Mouse (Mus musculus) stomach, embryonic 15.5 days (tissue): ENCODE measurements at regions not wholly inside any gene's neighbourhood (a gene's known extent, or its start where the extent isn't known, plus 50 kb on each side); places are given as distances from the start of the nearest gene placed in this dataset.
"Not testable (repeated sequence)": the region's sequence is repeated elsewhere in the genome, so short reads cannot be mapped to it uniquely, and the experiment has no call there.

Experiments used
- ATAC-seq: fragments of 200-750 bp; cut with Nextera tagmentation; 2 replicates; pipeline ENCODE4 v1.8.0; 2017; ENCODE audit warnings: low read depth, moderate number of reproducible peaks, moderate TSS enrichment; ENCODE audit not compliant: insufficient read depth, low FRiP score
- H3K27ac ChIP-seq: fragments of 300-500 bp; sonication (generic); 2 replicates; pipeline ENCODE4 v1.5.1; 2015; ENCODE audit warnings: mild to moderate bottlenecking, inconsistent platforms
- H3K27me3 ChIP-seq: fragments of 300-500 bp; sonication (generic); replicated peaks from 2 replicates; pipeline ENCODE4 v1.6.1; 2015; ENCODE audit warnings: inconsistent platforms
- H3K36me3 ChIP-seq: fragments of 300-500 bp; sonication (generic); 2 replicates; pipeline ENCODE4 v1.6.1; 2015; ENCODE audit warnings: inconsistent platforms
- H3K4me1 ChIP-seq: fragments of 300-500 bp; sonication (generic); 2 replicates; pipeline ENCODE4 v1.6.1; 2015; ENCODE audit warnings: inconsistent platforms
- H3K4me2 ChIP-seq: fragments of 300-500 bp; sonication (generic); 2 replicates; pipeline ENCODE4 v1.6.1; 2015; ENCODE audit warnings: mild to moderate bottlenecking, inconsistent platforms
- H3K4me3 ChIP-seq: fragments of 300-500 bp; sonication (generic); replicated peaks from 2 replicates; pipeline ENCODE4 v1.5.1; 2015; ENCODE audit warnings: inconsistent platforms
- H3K9ac ChIP-seq: fragments of 300-500 bp; sonication (generic); 2 replicates; pipeline ENCODE4 v1.6.1; 2015; ENCODE audit warnings: inconsistent platforms
- H3K9me3 ChIP-seq: fragments of 300-500 bp; sonication (generic); 2 replicates; pipeline ENCODE4 v1.6.1; 2016; ENCODE audit warnings: inconsistent platforms
- WGBS: fragments of 180-500 bp; shearing (Covaris S2); methylation state at CpG from one replicate; pipeline ENCODE4 v1.1.7; 2015; 5-methylcytosine and 5-hydroxymethylcytosine counted together

DNA sequence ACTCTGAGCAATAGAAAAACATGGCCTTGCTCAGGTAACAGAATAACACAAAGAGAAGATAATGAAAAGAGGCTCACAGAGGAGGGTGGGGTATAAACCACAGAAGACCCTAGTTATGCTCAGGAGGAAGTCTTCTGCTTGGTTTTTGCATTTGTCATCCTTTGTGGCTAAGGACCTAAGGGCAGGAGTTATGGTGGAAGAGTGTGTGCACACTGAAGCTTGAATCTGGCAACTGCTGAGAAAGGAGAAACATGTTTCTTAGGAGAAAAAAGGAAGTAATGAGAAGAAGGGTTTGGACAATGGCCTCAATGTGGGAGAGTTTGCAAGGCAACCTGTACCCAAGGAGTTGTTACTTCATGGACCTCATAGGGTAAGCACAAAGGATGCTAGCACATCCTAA, 106.8 kb upstream of the Nyap2 start:
- Histone ChIP-seq H3K4me3 (no peak overlapping the region), H3K4me2 (no peak overlapping the region), H3K4me1 (no peaks in the 10 kb centered on the region), H3K9me3 (no peaks in the 10 kb centered on the region), H3K27ac (no peak overlapping the region), H3K9ac (no peak overlapping the region), H3K36me3 (no peaks in the 10 kb centered on the region), H3K27me3 (no peaks in the 10 kb centered on the region)
- no peak for ATAC-seq

DNA sequence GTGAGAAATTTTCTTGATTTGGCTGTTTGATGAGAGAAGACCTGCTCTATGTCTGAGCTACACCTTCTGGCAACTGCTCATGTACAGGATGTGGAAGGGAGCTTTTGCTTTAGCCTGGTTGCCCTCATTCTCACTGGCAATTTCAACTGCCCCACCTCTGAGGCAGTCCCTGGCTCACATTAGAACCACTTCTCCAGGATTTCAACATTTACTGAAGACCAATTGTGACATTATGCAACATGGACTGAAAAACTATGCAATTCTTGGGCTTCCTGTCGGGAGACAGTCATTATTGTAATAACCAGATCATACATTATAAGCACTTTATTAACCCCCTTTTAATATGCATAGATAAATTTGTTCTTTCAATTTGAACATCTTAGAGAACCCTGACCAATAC, 107.6 kb upstream of the Nyap2 start:
- ATAC-seq: no peak
- WGBS: 70% methylated on average over 1 of the region's 1 CpGs
- H3K27ac ChIP-seq: no peak overlapping the region

DNA sequence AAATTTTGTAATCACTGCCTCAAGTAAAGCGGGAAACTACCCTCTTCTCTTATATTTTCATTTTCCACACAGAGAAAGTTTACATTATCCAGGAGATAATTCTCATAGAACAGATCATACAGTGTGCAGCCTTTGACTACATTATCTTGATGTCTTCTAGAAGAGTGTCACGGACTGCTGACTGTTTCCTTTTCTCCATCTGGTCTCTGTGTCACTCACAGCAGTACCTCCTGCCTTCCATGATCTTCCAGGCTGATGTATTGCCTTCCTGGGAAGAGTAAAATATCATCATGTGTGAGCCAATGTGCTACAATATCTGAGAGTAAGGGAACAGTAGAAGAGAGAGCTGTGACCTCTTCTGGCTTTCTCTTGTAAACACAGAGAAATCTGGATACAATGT, 111.0 kb upstream of the Nyap2 start:
- Histone ChIP-seq H3K4me1 (no peaks in the 10 kb centered on the region), H3K4me2 (no peak overlapping the region), H3K4me3 (no peak overlapping the region), H3K9me3 (no peaks in the 10 kb centered on the region), H3K36me3 (no peaks in the 10 kb centered on the region), H3K27ac (no peak overlapping the region), H3K9ac (no peak overlapping the region), H3K27me3 (no peaks in the 10 kb centered on the region)
- no peak for ATAC-seq
- WGBS: 62% methylated on average over 2 of the region's 2 CpGs

More for the DNA sequence above, 107.6 kb upstream of the Nyap2 start:
- H3K4me1 ChIP-seq: no peaks in the 10 kb centered on the region
- H3K9ac ChIP-seq: no peak overlapping the region
- H3K4me3 ChIP-seq: no peak overlapping the region
- H3K27me3 ChIP-seq: no peaks in the 10 kb centered on the region
- no peaks in the 10 kb centered on the region for H3K9me3 ChIP-seq
- H3K36me3 ChIP-seq: no peaks in the 10 kb centered on the region
- no peak overlapping the region for H3K4me2 ChIP-seq

DNA sequence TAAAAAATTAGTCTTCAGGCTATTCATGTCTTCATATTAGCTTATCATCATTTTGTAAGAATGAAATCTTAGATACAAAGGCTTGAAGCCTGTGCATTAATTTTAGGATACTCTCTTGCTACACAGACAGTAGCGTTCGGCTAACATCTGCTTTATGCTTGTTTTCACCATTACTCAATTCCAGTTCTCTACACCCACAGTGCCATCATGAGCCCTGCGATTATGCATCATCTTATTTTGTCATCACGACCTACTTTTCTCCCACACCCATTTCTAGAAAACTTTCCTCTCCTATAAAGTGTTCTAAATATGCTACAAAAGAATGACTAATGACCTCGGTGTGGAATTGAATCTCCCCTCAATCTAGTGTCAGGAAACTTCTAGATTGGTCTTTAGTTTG, 112.4 kb upstream of the Nyap2 start:
- Histone ChIP-seq H3K4me2 (no peak overlapping the region), H3K9ac (no peak overlapping the region), H3K27me3 (no peaks in the 10 kb centered on the region), H3K36me3 (no peaks in the 10 kb centered on the region), H3K4me3 (no peak overlapping the region), H3K27ac (no peak overlapping the region), H3K9me3 (no peaks in the 10 kb centered on the region), H3K4me1 (no peaks in the 10 kb centered on the region)
- ATAC-seq: no peak
- 83% methylated on average over 5 of the region's 5 CpGs for WGBS

DNA sequence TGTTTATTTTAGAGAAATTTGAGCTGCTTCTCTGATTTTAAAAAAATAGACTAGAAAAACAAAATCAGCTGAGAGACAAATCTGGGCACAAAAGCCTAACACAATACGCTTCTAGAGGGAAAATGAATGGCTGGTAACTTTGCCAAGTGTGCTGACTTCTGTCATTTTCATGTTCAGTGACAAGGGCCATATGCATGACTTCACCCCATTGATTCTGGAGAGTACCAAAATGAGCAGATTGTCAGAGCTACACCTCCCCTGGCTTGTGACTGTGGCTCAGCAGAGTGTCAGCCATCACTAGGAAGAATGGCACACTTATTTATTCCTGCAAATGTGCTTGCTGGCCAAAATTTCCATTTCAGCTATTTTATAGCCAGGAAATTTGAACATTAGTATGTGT, 112.9 kb upstream of the Nyap2 start:
- no peaks in the 10 kb centered on the region for H3K9me3 ChIP-seq
- no peak overlapping the region for H3K9ac ChIP-seq
- H3K27me3 ChIP-seq: no peaks in the 10 kb centered on the region
- no peak overlapping the region for H3K4me3 ChIP-seq
- ATAC-seq: no peak
- no peaks in the 10 kb centered on the region for H3K36me3 ChIP-seq
- 69% methylated on average over 1 of the region's 1 CpGs for WGBS
- H3K4me1 ChIP-seq: no peaks in the 10 kb centered on the region
- no peak overlapping the region for H3K4me2 ChIP-seq
- H3K27ac ChIP-seq: no peak overlapping the region

DNA sequence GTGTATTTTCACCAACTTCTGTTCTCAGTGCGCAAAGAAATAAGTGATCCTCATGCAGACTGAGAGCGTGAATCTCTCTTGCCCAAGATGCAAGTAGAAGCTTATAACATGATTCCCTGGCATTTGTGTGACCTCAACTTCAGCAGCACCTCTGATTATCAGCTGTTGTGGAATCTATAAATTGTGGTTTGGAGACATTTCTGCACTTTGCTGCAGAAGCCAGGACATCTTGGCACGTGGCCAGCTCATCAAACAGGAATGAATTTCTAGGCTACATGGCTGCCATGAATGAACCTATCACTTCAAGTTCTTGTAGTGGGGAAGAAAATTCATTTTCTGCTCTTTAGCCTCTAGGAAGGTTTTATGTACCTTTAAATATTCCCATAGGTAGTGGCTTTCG, 126.3 kb upstream of the Nyap2 start:
- no peak overlapping the region for H3K4me3 ChIP-seq
- H3K9me3 ChIP-seq: no peaks in the 10 kb centered on the region
- 82% methylated on average over 4 of the region's 4 CpGs for WGBS
- no peak overlapping the region for H3K4me2 ChIP-seq
- no peaks in the 10 kb centered on the region for H3K36me3 ChIP-seq
- H3K27ac ChIP-seq: no peak overlapping the region
- no peak overlapping the region for H3K9ac ChIP-seq
- H3K27me3 ChIP-seq: no peaks in the 10 kb centered on the region
- ATAC-seq: no peak
- no peaks in the 10 kb centered on the region for H3K4me1 ChIP-seq

DNA sequence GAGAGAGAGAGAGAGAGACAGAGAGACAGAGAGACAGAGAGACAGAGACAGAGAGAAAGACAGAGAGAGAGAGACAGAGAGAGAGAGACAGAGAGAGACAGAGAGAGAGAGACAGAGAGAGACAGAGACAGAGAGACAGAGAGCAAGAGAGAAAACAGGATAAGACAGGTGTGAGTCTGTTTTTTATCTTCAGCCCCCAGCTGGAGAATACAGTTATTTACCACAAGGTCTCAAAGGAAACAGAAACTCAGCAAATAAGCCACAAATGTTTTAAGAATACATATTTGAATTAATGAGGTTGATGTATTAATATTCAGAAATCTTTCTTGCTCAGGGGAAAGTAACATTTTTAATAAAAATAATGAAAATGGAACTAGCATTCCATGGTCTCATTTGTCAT, 130.7 kb upstream of the Nyap2 start:
- not testable (repeated sequence) for H3K27ac ChIP-seq, H3K9me3 ChIP-seq, H3K4me2 ChIP-seq, H3K36me3 ChIP-seq, ATAC-seq, H3K27me3 ChIP-seq, H3K4me3 ChIP-seq, H3K4me1 ChIP-seq, H3K9ac ChIP-seq

DNA sequence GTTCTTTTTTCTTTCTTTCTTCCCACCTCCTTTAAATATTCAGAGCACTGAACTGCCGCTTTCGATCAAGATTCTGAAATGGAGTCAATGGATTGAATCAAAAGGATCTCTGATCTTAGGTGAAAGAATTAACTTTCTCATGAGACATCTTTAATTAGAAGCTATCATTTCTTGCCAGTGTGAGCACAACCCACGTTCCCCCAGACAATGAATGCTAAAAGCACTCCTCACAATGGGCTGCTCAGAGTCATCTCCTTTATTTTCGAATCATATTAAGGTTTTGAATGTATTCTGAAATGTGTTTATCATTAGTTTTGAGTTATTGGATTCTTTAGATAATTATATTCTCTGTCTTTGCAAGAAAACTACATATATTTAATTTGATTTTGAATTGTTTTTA, 137.4 kb upstream of the Nyap2 start:
- H3K9me3 ChIP-seq: no peaks in the 10 kb centered on the region
- no peak overlapping the region for H3K27ac ChIP-seq
- H3K4me2 ChIP-seq: no peak overlapping the region
- no peaks in the 10 kb centered on the region for H3K36me3 ChIP-seq
- no peak overlapping the region for H3K9ac ChIP-seq
- WGBS: 75% methylated on average over 4 of the region's 4 CpGs
- no peak for ATAC-seq
- no peak overlapping the region for H3K4me3 ChIP-seq
- H3K27me3 ChIP-seq: no peaks in the 10 kb centered on the region
- no peaks in the 10 kb centered on the region for H3K4me1 ChIP-seq

DNA sequence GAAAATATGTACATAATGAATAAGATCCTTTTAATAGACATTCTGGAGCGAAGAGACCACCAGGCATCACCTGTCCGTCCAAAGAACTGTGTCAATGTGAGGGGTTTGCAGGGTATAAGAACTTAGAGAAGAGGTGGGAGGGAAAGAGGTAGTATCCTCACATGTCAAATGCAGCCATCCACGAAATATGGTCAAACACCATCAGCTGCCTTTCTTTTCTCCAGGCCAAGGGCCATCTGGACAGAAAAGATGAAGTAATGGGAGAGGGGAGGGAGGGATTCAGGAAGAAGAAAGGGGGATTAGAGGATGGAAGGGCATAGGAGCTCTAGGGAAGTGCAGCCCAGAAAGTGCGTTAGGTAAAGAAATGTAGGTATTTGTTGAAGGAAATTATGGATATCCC, 141.0 kb upstream of the Dock10 start:
- 68% methylated on average over 4 of the region's 4 CpGs for WGBS

DNA sequence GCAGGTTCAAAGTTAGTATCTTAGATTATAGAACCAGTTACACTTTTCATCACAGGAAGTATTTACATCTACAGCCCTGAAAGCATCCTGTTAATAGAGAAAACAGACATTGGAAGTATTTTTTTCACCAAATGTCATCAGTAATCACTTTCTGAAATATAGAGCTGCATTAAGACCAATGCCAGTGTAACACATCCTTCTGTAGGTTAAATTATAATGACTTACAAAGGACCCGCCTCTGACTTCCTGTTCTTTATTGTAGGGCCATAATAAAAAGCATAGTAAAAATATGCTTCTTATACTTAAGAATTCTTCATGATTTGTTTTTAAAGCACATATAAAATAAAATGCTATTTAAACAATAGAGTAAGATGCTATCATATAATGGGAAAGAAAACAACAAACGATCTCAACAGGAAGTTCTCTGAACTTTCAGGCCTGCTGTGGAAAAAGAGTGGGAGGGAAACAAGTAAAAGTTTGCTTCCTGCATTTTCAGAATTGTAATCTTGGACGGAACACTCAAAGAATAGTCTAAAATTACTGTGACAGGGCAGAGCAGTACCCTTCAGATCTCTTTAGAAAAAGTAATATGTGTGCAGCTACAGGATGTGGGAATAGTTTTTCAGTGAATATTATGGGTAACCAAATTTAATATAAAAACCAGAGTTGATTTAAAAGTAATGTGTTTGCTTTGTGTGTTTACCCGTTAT, 116.0 kb upstream of the Dock10 start:
- H3K4me3 ChIP-seq: no peak overlapping the region
- H3K27me3 ChIP-seq: no peaks in the 10 kb centered on the region
- no peak overlapping the region for H3K27ac ChIP-seq
- 74% methylated on average over 4 of the region's 4 CpGs for WGBS
- H3K4me2 ChIP-seq: no peak overlapping the region
- no peaks in the 10 kb centered on the region for H3K4me1 ChIP-seq
- ATAC-seq: no peak
- no peaks in the 10 kb centered on the region for H3K36me3 ChIP-seq
- H3K9ac ChIP-seq: no peak overlapping the region
- H3K9me3 ChIP-seq: no peaks in the 10 kb centered on the region

More for the DNA sequence above, 141.0 kb upstream of the Dock10 start:
- Histone ChIP-seq H3K9me3 (no peaks in the 10 kb centered on the region), H3K9ac (no peak overlapping the region), H3K4me3 (no peak overlapping the region), H3K36me3 (no peaks in the 10 kb centered on the region), H3K27ac (no peak overlapping the region), H3K27me3 (no peaks in the 10 kb centered on the region), H3K4me2 (no peak overlapping the region), H3K4me1 (no peaks in the 10 kb centered on the region)
- no peak for ATAC-seq

DNA sequence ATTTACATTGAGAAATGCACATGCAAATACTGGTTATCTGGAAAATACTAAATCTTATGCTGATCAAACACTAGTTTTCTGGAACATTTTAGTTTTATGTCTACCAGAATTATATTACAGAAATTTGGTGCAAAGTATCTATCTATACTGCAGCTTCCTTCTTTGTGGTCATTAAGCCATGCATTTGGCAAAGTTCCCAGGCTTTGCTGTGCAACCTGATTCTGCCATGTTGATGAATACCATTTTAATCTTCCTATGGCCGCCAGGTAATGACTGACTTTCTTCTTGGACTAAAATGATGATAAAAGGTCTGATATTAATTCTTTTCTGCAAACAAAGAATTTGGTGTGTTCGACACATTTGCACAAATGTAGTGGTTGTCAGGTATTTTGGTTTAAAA, 115.3 kb upstream of the Dock10 start:
- no peak overlapping the region for H3K4me3 ChIP-seq
- WGBS: 40% methylated on average over 2 of the region's 2 CpGs
- no peaks in the 10 kb centered on the region for H3K27me3 ChIP-seq
- no peaks in the 10 kb centered on the region for H3K9me3 ChIP-seq
- no peak overlapping the region for H3K27ac ChIP-seq
- no peak overlapping the region for H3K9ac ChIP-seq
- no peaks in the 10 kb centered on the region for H3K36me3 ChIP-seq
- ATAC-seq: no peak
- H3K4me1 ChIP-seq: no peaks in the 10 kb centered on the region
- H3K4me2 ChIP-seq: no peak overlapping the region

DNA sequence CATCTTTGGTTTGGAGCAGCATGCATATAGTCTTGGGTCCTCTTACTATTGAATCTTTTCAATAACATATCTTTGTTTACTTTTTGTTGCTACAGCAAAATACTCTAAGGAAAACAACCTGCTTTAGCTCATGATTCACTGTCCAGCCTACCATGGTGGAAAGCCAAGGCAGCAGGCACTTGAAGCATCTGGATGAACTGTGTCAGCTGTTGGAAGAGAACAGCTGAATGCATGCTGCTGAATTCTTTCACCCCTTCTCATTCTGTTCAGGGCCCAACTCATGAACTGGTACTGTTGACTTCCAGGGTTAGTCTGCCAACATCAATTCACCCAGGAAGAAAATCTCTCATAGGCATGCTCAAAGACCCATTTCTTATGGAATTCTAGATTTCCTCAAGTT, 110.5 kb upstream of the Dock10 start:
- no peak overlapping the region for H3K4me3 ChIP-seq
- no peaks in the 10 kb centered on the region for H3K4me1 ChIP-seq
- no peak overlapping the region for H3K4me2 ChIP-seq
- no peak for ATAC-seq
- H3K27ac ChIP-seq: no peak overlapping the region
- no peaks in the 10 kb centered on the region for H3K27me3 ChIP-seq
- H3K36me3 ChIP-seq: no peaks in the 10 kb centered on the region
- H3K9ac ChIP-seq: no peak overlapping the region
- H3K9me3 ChIP-seq: no peaks in the 10 kb centered on the region

DNA sequence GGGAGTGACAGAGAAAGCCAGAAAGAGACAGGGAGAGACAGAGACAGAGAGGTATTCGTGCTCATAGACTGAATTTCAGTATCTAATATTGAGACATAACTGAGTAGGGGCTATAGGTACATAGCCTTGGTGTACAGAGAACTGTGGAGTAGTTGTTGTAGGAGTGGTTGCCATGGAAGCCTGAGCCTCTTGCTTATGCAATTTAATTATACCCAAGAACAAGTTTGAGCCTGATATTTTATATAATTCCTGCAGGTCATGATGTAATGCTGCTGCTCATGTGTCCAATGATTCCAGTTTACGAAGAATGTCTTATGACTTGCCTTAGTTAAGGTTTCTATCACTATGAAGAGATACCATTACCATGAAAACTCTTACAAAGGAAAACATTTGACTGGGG, 98.7 kb upstream of the Dock10 start:
- Histone ChIP-seq H3K4me3 (no peak overlapping the region), H3K27ac (no peak overlapping the region), H3K9ac (no peak overlapping the region), H3K4me2 (no peak overlapping the region), H3K9me3 (no peaks in the 10 kb centered on the region), H3K36me3 (no peaks in the 10 kb centered on the region), H3K4me1 (0 out of 2 replicates have a peak, but pooled peaks cover 3% of the 10 kb centered on the region), H3K27me3 (no peaks in the 10 kb centered on the region)
- WGBS: 76% methylated on average over 2 of the region's 2 CpGs
- no peak for ATAC-seq
